Mouse (Mus musculus) E14TG2a.4 (cell line): ENCODE results near the gene Ppm1j.

Source experiments
- CTCF ChIP-seq: conservative IDR thresholded peaks from 2 replicates; pipeline ENCODE4 v1.5.1; 2014; ENCODE audit warnings: low read length
- NANOG ChIP-seq: IDR thresholded peaks from 2 replicates; pipeline ENCODE4 v1.6.1; 2014; ENCODE audit warnings: borderline replicate concordance, low read length, mixed read lengths
- POU5F1 ChIP-seq: IDR thresholded peaks from 2 replicates; pipeline ENCODE4 v1.6.1; 2014; ENCODE audit warnings: low read length, borderline replicate concordance

DNA sequence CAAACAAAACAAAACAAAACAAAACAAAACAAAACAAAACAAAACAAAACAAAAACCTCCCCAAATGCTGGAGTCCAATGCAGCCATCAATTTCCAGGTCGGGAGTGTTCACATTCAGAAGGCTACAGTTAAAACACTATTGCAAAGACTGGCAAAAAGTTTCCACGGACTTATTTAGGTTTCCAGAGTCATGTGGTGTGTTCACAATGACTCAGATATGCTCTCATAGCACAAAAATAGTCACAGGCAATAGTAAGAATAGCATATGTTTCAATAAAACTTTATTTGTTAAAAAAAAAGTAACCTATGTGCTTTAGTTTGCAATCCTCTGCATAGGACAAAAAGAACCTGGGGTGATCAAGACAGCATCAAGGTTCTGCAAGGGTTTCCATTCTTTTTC lies 13.7 kb upstream of the Ppm1j start:
- TF ChIP-seq CTCF (no peak), NANOG (no peak), POU5F1 (no peak)
